Mouse (Mus musculus): ENCODE measurements around the gene Dnaja2. TPM values are rescaled to one million over a fixed set of nuclear protein-coding genes. Genes with fewer than 3 reads are reported as not detected.
A peak's percentile ranks its signal among the peaks of the same experiment; 100 is the strongest.

Dnaja2 gene
- total RNA-seq, 2 experiments from 2014 or later = 184 to 213 TPM

- peak; percentile 8 to 21 for DNase-seq
Measured at GRCm38 (mm10) chr8:85554391-85555180, 558 bp downstream of the Dnaja2 start.

GRCm38 (mm10) chr8:85551934-85552333 lies 3.2 kb downstream of the Dnaja2 start:
- DNase-seq = no peak

GRCm38 (mm10) chr8:85536332-85536731 lies 18.8 kb downstream of the Dnaja2 start:
- no peak for DNase-seq

GRCm38 (mm10) chr8:85534163-85534562 lies 21.0 kb downstream of the Dnaja2 start:
- DNase-seq = no peak

- DNase-seq = no peak
Measured at GRCm38 (mm10) chr8:85533434-85533833, 21.7 kb downstream of the Dnaja2 start.

- DNase-seq = no peak
Measured at GRCm38 (mm10) chr8:85532843-85533242, 22.3 kb downstream of the Dnaja2 start.

GRCm38 (mm10) chr8:85531471-85531870 lies 23.7 kb downstream of the Dnaja2 start:
- no peak for DNase-seq

GRCm38 (mm10) chr8:85530717-85531116 lies 24.4 kb downstream of the Dnaja2 start:
- no peak for DNase-seq

GRCm38 (mm10) chr8:85528959-85529358 lies 26.2 kb downstream of the Dnaja2 start:
- DNase-seq = no peak

- DNase-seq = peak; percentile 51 to 59
Measured at GRCm38 (mm10) chr8:85526105-85526504, 29.0 kb downstream of the Dnaja2 start.

- DNase-seq = no peak
Measured at GRCm38 (mm10) chr8:85524086-85524485, 31.1 kb downstream of the Dnaja2 start.

- no peak for DNase-seq
Measured at GRCm38 (mm10) chr8:85521332-85521731, 33.8 kb downstream of the Dnaja2 start.

- DNase-seq = no peak
Measured at GRCm38 (mm10) chr8:85520586-85520985, 34.6 kb downstream of the Dnaja2 start.

GRCm38 (mm10) chr8:85517956-85518355 lies 37.2 kb downstream of the Dnaja2 start:
- DNase-seq = no peak

- DNase-seq = no peak
Measured at GRCm38 (mm10) chr8:85517336-85517735, 37.8 kb downstream of the Dnaja2 start.

- peak; percentile 53 to 58 for DNase-seq
Measured at GRCm38 (mm10) chr8:85515391-85515790, 39.8 kb downstream of the Dnaja2 start.

- DNase-seq = no peak
Measured at GRCm38 (mm10) chr8:85513283-85513682, 41.9 kb downstream of the Dnaja2 start.

- no peak for DNase-seq
Measured at GRCm38 (mm10) chr8:85512234-85512633, 42.9 kb downstream of the Dnaja2 start.

- DNase-seq = no peak
Measured at GRCm38 (mm10) chr8:85508661-85509060, 46.5 kb downstream of the Dnaja2 start.

- no peak for DNase-seq
Measured at GRCm38 (mm10) chr8:85506620-85507019, 48.5 kb downstream of the Dnaja2 start.

GRCm38 (mm10) chr8:85504704-85505103 lies 50.4 kb downstream of the Dnaja2 start:
- DNase-seq = no peak

GRCm38 (mm10) chr8:85503065-85503464 lies 52.1 kb downstream of the Dnaja2 start:
- no peak for DNase-seq

- no peak for DNase-seq
Measured at GRCm38 (mm10) chr8:85502381-85502780, 52.8 kb downstream of the Dnaja2 start.

GRCm38 (mm10) chr8:85500955-85501685 lies 54.0 kb downstream of the Dnaja2 start:
- DNase-seq = no peak
